Mouse (Mus musculus) small intestine, adult 2 months (tissue): ENCODE results near the gene Dnajc7. TPM values are rescaled to one million over a fixed set of nuclear protein-coding genes. Genes with fewer than 3 reads are reported as not detected.
A peak's percentile ranks its signal among the peaks of the same experiment; 100 is the strongest.

ENCODE experiments used
- H3K27ac ChIP-seq: fragments of 200-500 bp; 2 replicates; pipeline ENCODE4 v1.5.1; 2012; ENCODE audit warnings: low read depth, low read length, control low read depth, inconsistent platforms; ENCODE audit not compliant: insufficient read depth
- H3K27me3 ChIP-seq: fragments of 200-500 bp; 2 replicates; pipeline ENCODE4 v1.6.1; 2012; ENCODE audit warnings: mild to moderate bottlenecking, moderate library complexity, low read length, inconsistent platforms; ENCODE audit not compliant: control insufficient read depth, insufficient read depth
- H3K36me3 ChIP-seq: fragments of 200-500 bp; 2 replicates; pipeline ENCODE4 v1.6.1; 2012; ENCODE audit warnings: mild to moderate bottlenecking, low read length, control low read depth, inconsistent platforms; ENCODE audit not compliant: control insufficient read depth, insufficient read depth
- H3K4me1 ChIP-seq: fragments of 200-500 bp; 2 replicates; pipeline ENCODE4 v1.6.1; 2012; ENCODE audit warnings: low read length, inconsistent platforms, mixed read lengths; ENCODE audit not compliant: control insufficient read depth, insufficient read depth, insufficient read length
- H3K4me3 ChIP-seq: fragments of 200-500 bp; 2 replicates; pipeline ENCODE4 v1.5.1; 2012; ENCODE audit warnings: low read depth, mild to moderate bottlenecking, control low read depth, inconsistent platforms, low read length, moderate library complexity
- CTCF ChIP-seq: fragments of 200-500 bp; IDR thresholded peaks from 2 replicates; pipeline ENCODE4 v1.5.1; 2012; ENCODE audit warnings: low read depth, mild to moderate bottlenecking, control low read depth, inconsistent platforms, low read length, moderate library complexity, mixed read lengths; ENCODE audit not compliant: insufficient replicate concordance, insufficient read length; ENCODE audit errors: extremely low read depth
- POLR2A ChIP-seq: fragments of 200-500 bp; IDR thresholded peaks from 2 replicates; pipeline ENCODE4 v1.6.1; 2012; ENCODE audit warnings: low read depth, mild to moderate bottlenecking, control low read depth, inconsistent platforms, low read length, moderate library complexity
- WGBS: fragments of 180-500 bp; shearing (Covaris S2); methylation state at CpG from one replicate; pipeline ENCODE4 v1.1.7; 2018; 5-methylcytosine and 5-hydroxymethylcytosine counted together
- polyA plus RNA-seq: library from polyadenylated mRNA; depleted of rRNA; stranded (reverse); fragments of >200 nt; gene quantifications from 2 replicates; pipeline ENCODE4 v1.2.3, GENCODE M21; 2012

Gene Dnajc7
- polyA plus RNA-seq, 1 experiment: 24.8 TPM

DNA sequence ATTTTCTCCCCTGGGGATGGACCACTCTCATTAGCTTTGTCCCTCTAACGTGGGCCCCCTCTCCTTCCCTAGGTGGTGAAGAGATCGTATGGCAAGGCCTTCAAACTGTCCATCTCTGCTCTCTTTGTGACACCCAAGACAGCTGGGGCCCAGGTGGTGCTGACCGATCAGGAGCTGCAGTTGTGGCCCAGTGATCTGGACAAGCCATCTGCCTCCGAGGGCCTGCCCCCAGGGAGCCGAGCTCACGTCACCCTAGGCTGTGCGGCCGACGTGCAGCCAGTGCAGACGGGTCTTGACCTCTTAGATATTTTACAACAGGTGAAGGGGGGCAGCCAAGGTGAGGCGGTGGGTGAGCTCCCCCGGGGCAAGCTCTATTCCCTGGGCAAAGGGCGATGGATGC, 39.7 kb downstream of the Dnajc7 start:
- H3K36me3 ChIP-seq: peaks cover 56% of the 10 kb centered on the region
- WGBS: 92% methylated on average over 13 of the region's 13 CpGs
- TF ChIP-seq POLR2A (no peak), CTCF (no peak)
- H3K4me1 ChIP-seq: peaks cover 15% of the 10 kb centered on the region
- no peak overlapping the region for H3K4me3 ChIP-seq
- no peaks in the 10 kb centered on the region for H3K27me3 ChIP-seq
- H3K27ac ChIP-seq: no peak overlapping the region

DNA sequence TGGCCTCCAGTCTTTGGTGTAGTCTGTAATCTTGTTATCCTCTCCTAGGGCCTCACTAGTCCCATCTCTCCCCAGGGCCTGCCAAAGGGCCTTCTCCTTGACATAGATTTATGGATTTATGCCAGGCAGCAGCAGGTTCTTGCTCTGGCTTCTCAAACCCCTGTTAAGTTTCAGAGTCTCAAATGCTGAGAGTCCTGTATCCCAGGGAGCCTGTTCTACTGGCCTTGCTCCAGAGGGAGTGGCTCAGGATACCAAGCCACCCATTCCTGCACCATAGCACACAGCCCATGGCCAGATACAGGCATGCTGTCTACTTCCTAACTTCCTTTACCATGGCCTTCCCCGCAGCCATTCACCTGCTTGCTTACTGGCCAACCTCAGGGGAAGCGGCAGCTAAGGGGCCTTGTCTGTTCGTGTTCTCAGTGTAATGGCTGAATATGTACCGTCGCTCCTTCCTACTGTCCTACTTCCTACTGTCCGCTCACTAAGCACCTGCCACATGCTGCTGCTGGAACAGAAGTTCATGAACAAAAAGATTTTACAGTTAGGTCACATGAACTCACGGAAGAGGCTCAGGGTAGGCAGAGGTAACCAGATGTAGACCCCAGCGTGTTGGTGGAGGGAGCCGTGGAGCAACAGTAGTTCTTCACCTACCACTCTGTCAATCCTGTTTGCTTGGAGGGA, 40.7 kb downstream of the Dnajc7 start:
- no peak overlapping the region for H3K27ac ChIP-seq
- H3K36me3 ChIP-seq: peaks cover 46% of the 10 kb centered on the region
- H3K4me1 ChIP-seq: peaks cover 15% of the 10 kb centered on the region
- H3K27me3 ChIP-seq: no peaks in the 10 kb centered on the region
- H3K4me3 ChIP-seq: no peak overlapping the region
- no peak for TF ChIP-seq POLR2A
- no peak for TF ChIP-seq CTCF
- WGBS: 80% methylated on average over 9 of the region's 9 CpGs

- no peak overlapping the region for H3K27ac ChIP-seq
- peaks cover 11% of the 10 kb centered on the region for H3K4me1 ChIP-seq
- H3K27me3 ChIP-seq: no peaks in the 10 kb centered on the region
- no peak overlapping the region for H3K4me3 ChIP-seq
- WGBS: 72% methylated on average over 8 of the region's 8 CpGs
- TF ChIP-seq CTCF (no peak), POLR2A (no peak)
- peaks cover 35% of the 10 kb centered on the region for H3K36me3 ChIP-seq
Observed at GRCm38 (mm10) chr11:100577852-100578599, 41.9 kb downstream of the Dnajc7 start.

DNA sequence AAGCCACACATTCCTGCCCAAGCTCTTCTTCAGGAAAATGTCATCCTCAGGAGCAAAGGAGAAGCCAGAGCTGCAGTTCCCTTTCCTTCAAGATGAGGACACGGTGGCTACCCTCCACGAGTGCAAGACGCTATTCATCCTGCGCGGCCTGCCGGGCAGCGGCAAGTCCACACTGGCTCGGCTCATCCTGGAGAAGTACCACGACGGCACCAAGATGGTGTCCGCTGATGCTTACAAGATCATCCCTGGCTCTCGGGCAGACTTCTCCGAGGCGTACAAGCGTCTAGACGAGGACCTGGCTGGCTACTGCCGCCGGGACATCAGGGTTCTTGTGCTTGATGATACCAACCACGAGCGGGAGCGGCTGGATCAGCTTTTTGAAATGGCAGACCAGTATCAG, 43.7 kb downstream of the Dnajc7 start:
- 80% methylated on average over 21 of the region's 21 CpGs for WGBS
- H3K36me3 ChIP-seq: peaks cover 18% of the 10 kb centered on the region
- TF ChIP-seq CTCF: no peak
- no peak for TF ChIP-seq POLR2A
- H3K4me3 ChIP-seq: no peak overlapping the region
- peaks cover 8% of the 10 kb centered on the region for H3K4me1 ChIP-seq
- no peak overlapping the region for H3K27ac ChIP-seq
- H3K27me3 ChIP-seq: no peaks in the 10 kb centered on the region

DNA sequence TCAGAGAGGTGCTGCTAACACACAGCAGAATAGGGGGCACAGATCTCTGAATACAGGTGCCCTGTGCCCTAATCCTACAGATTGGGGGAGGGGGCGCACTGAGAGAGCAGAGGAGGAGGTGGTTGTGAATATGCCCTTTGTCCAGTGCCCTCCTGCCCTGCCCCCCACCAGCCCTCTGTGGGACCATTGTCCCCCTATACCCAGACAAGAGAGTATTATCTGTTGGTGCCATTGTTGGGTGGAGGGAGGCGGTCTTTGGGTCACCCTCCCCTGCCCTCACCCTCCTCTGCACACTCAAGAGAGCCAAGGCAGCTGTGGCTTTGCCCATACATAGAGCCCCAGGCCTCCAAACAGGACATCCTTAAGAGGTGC, 44.5 kb downstream of the Dnajc7 start:
- Histone ChIP-seq H3K4me1 (peaks cover 12% of the 10 kb centered on the region), H3K27ac (peak overlapping the region; percentile 41; the same call in 1 of the 2 replicates)
- 39% methylated on average over 2 of the region's 2 CpGs for WGBS

DNA sequence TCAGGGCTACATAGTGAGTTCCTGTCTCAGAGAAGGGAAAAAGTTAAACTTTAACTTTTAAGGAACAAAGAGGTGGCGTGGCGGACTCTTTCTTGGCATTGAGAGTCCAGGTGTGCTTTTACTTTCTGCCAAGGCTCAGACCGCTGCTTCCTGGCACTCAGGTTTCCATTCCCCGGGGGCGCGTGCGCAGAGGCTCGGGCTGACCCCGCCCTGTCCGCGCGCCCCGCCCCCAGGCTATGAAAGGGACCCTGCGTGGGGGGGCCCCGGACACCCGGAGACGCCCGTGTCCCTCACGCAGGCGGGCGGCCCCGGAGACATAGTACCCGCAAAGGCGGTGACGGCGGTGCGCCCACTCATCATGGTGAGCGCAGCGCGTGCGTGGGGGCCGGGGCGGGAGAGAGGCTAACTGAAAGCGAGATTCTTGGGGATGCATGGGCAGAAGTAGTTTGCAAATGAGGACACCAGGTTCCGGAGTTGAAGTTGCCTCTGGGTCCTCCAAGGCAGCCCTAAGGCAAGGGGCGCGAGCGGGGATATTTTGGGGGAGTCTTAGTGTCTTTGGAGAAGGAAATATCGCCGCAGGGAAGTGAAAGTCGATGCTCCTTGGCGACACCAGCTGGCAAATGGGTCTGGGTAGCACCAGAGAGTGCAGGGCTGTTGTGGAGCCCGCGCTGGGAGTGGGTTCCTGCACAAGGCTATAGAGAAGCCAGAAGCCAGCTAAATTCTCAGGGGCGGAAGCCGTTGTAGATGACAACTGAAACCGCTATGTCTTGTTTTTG, 45.1 kb downstream of the Dnajc7 start, which contains the start of gene Cnp:
Gene Cnp (plus strand): TSS at position 197 of the 776 bp plus-strand sequence.
- H3K36me3 ChIP-seq: peaks cover 8% of the 10 kb centered on the region
- TF ChIP-seq CTCF (no peak), POLR2A (peak; percentile 72)
- H3K27ac ChIP-seq: peak within 1 kb of the TSS; percentile 62
- peaks cover 12% of the 10 kb centered on the region for H3K4me1 ChIP-seq
- WGBS: under 1% methylated on average over 47 of the region's 47 CpGs
- peak within 1 kb of the TSS; percentile 66 for H3K4me3 ChIP-seq
- no peaks in the 10 kb centered on the region for H3K27me3 ChIP-seq

More for the DNA sequence above, 44.5 kb downstream of the Dnajc7 start:
- Histone ChIP-seq H3K4me3 (peak overlapping the region; percentile 66), H3K36me3 (peaks cover 11% of the 10 kb centered on the region), H3K27me3 (no peaks in the 10 kb centered on the region)
- no peak for TF ChIP-seq CTCF
- TF ChIP-seq POLR2A: no peak

DNA sequence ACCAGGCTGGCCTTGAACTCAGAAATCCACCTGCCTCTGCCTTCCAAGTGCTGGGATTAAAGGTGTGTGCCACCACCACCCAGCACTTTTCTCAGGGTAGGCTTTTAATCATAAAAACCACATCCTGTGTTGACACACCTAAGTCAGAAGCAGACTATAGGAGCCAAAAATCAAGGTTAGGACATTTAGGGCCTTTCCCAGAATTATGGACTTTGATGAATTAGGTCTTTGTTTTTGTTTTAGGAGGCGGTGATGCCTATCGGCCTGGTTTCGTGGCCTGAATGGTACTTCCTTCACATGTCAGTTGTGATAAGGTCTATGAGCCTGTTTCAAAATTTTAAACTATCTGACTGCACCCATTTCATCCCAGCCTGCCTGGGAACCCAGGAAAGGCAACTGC, 45.8 kb downstream of the Dnajc7 start:
- Histone ChIP-seq H3K4me1 (peaks cover 12% of the 10 kb centered on the region), H3K27ac (peak overlapping the region; percentile 62), H3K4me3 (peak overlapping the region; percentile 66; the same call in 1 of the 2 replicates), H3K36me3 (peaks cover 3% of the 10 kb centered on the region; the same call in 1 of the 2 replicates), H3K27me3 (no peaks in the 10 kb centered on the region)
- WGBS: 25% methylated on average over 3 of the region's 3 CpGs
- TF ChIP-seq POLR2A (no peak), CTCF (no peak)
